Mouse (Mus musculus): ENCODE results near the gene Fbxw5.

The Fbxw5 gene

DNA sequence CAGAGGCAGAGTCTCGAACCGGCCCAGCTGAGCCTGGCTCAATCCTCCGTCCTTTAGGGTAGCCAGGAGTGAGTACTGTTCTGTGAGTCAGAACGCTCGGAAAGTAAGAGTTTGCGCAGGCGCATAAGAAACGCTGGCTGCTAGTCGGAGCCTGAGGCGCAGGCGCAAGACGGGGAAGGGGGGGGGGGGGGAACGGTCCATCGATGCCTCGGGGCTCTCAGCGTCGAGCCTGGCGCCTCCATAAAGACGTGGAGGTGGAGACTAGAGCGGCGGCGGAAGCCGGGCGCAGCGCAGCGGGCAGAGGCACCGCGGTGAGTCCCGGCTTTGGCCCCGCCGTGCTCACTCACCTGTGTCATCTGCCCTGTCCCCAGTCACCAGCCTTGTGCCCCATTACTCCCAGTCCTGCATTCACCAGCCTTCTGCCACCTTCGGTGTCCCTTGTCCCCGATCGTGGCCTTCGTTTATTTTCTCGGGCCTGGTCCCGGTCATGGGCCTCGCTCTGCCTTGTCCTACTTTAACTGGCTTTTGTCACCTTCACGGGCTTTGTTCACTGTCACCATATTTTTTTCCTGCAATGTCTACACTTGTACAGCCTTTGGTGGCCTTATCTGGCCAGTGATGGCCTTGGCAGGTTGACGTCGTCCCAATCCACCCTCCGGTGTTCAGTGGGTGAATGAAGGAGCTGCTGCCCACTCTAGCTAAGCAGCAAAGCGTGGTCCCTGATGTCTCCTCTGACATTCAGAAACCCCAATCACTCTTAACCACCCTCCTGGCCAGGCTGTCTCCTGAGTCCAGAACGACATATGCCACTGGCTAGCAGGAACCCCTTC is at the start of gene Fbxw5:
Gene Fbxw5, plus strand, starts transcription at position 175 of the 830 bp plus-strand sequence.
- in situ Hi-C loops (cut with MseI, MboI) = no loop called here

DNA sequence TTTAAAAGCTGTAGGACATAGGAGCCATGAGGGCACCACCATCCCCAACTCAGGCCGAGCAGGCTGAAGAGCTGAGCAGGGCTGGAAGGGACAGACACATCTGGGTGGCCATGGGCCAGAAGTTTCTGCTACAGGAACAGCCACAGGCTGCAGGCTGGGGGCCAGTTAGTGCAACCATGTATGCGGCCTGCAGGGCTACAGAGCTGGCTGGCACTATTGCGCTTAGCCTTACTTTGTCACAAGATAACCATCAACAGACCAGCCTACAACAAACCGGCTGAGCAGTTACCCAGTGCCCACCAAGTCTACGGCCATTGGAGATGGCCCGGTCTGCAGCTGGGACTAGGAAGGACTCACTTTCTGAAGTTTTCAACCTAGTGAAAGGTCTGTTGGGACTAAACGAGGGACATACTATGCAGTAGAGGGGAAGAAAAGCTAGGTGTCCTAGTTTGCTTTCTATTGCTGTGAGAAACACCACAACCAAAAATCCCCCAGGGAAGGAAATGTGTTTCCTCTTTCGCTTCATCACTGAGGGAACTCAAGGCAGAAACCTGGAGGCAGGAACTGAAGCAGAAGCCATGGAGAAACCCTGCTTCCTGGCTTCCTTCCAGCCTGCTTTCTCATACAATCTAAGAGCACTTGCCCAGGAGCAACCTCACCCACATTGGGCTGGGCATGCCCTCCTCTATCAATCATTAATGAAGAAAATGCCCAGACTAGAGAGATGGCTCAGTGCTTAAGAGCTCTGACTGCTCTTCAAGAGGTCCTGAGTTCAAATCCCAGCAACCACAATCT is 49.5 kb upstream of the Fbxw5 start:
- in situ Hi-C loops (cut with MseI, MboI) = no loop called here

DNA sequence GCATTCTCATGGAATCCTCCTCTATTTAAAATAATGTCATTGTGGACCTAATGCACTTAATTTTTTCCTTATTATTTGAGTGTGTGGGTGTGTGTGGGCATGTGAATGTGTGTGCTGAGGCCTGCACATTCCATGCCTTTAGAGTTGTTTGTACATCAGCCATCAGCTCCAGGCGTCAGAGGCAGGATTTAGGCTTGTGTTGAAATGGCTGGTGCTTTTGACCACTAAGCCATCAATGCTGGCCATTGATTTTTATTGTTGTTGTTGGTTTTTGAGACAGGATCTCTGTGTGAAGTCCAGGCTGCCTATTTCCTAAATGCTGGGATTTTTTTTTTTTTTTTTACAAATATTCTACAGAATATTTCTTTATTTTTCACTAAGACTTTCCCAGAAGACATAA is 47.6 kb upstream of the Fbxw5 start:
- in situ Hi-C loops (cut with MseI, MboI) = no loop called here

DNA sequence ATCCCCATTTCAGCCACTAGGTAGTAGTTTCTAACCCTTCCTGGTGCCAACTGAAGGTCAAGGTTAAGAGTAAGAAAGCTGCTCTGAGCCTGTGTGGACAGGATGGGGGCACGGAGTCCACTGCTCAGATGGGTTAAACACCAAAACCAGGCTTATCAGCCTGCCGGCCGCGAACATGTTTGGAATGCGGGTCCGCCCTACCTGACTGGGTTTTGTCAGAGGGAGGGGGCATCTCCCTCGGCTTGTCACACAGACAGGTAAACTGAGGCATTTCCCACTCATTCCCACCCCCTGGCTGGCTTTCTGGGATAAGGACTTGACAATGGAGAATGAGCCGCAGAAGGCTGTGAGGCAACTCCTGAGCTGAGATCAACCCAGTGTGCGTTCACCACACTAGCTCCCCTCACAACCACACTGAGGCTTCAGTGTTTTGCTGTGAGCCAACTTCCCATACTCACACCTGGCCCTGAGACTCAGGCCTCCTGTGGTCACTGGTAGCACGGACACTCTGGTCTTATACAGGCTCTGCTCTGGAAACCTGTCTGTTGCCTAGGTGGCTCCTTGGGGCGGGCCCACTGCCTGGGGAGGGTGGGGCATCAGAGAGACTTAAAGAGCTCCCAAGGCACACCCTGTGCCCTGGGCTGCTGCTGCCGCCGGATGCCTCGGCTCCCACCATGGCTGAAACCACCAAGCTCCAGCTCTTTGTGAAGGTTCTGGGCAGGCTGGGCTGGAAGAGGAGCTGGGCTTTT is 44.2 kb upstream of the Fbxw5 start, which contains the start of gene Clic3:
Gene Clic3, plus strand, starts transcription at position 634 of the 749 bp plus-strand sequence.
- in situ Hi-C loops (cut with MseI, MboI) = no loop called here

DNA sequence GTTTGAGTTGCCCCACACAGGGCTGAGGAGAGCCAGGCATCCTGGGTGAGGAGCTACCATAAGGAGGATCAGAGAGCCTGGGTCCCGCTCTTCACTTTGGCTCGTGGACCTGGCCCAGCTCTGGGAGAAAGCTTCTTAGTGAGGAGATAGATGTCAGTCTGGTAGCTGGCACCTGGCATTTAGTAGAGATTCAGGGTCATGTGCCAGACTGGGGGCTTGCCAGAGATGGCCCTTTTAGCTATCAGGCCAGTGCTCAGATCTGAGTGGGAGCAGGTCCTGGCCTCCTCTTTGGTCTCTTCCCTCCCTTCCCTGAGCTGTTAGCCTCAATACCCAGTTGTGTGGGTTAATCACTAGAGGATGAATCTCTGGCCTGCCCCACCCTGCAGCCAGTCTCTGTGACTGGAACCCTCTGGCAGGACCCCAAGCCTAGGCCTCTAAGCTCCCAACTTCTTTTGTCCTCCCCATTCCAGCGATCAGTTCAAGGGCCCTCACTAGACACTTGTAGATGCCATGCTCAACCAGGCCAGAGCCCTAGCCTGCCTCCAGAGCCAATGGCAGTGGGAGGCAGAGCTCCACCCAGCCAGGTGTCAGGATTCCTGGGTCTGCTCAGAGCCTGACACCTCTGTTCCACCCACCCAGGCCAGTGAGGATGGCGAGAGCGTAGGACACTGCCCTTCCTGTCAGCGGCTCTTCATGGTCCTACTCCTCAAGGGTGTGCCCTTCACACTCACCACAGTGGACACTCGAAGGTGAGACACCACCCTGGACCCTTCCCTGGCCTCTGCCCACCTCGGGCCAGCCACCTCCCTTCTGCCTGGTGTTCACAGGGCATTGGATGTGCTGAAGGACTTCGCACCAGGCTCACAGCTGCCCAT is 43.3 kb upstream of the Fbxw5 start:
- in situ Hi-C loops (cut with MseI, MboI) = no loop called here

DNA sequence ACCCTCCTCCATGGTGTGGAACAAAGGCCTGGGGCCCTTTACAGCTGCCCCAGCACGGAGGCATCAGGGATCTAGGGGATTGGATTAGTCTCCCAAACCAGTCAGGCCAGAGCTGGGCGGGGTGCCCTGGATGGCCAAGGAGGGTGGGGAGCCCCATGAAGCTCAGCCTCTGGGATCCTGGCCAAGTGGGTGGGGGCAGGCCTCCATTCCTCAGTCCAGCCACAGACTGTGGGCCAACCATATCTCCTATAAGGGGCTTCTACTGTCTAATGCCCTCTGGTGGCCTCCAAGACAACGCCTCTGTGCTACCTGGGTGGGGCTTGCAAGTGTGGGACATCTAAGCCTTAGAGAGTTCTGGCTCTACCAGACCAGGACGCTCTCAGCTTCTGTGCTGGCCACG is 41.6 kb upstream of the Fbxw5 start:
- in situ Hi-C loops (cut with MseI, MboI) = no loop called here

DNA sequence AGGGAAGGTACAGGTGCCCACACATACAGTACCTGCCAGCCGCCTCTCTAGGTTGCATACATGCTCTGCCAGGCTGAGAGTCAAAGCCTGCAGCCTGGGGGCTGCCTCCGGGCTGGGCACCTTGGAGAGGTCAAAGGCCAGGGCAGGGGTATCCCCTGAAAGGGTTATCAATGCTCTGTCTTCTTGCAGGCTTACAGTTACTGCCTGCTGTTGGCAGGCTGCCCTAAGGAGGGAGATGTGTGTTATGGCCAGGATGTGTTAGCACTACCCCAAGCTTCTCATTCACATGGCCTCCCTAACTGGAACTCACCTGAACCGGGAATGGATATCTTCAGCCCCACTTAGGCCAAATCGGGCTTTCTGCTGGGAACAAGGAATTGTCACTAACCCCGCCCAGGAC is 40.4 kb upstream of the Fbxw5 start:
- in situ Hi-C loops (cut with MseI, MboI) = no loop called here

DNA sequence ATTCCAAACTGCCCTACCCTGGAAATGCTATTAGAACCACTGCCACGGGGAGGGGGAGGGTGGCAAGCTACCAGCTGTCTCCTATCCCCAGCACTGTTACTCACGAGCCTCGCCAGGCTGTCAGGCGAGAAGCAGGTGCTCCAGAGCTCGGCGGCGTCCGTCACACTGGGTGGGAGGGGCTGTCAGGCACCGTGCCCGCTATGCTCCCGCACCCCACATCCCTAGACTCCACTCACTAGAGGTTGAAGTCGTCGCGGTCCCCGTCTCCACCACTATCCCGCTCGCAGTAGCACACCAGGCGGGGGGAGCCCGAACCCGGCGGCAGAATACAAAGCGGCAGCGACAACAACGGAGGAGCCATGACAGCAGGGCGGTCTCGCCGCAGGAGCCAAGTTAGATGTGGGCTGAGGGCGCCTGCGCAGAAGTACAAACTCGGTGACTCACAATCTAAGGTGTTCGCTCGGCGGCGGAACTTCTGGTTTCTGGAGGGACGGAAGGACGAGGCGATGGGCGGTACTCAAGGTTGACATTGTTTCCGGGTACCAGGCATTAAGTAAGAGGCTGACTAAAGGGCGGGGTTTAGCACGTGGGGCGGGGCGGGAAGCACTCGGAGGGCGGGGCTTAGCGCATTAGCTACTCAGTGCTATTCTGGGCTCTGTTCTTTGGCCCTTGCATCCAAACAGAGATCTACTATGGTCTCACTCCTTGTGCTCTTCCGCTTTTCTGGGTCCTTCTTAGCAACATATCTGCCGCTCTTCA is 39.8 kb upstream of the Fbxw5 start, which contains the start of gene Paxx:
Gene Paxx, minus strand, starts transcription at position 544 of the 759 bp plus-strand sequence.
- in situ Hi-C loops (cut with MseI, MboI) = no loop called here

DNA sequence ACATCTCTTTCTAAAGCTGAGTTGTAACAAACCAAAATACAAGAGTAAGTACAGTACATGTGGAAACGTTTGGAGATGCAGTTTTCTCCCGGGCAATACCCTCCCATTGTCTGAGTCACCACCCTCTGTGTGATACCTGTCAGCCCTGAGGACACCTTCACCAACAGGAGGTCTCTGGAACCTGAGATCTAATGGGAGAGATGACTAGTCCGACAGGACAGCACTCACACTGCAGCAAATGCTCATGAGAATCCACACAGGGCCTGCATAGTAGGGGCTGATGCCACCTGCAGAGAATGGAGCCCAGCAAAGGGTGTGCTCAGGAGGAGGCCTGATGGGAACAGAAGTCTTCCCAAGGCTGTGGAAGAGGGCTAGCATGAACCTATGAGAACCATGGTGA is 39.1 kb upstream of the Fbxw5 start:
- in situ Hi-C loops (cut with MseI, MboI) = no loop called here

DNA sequence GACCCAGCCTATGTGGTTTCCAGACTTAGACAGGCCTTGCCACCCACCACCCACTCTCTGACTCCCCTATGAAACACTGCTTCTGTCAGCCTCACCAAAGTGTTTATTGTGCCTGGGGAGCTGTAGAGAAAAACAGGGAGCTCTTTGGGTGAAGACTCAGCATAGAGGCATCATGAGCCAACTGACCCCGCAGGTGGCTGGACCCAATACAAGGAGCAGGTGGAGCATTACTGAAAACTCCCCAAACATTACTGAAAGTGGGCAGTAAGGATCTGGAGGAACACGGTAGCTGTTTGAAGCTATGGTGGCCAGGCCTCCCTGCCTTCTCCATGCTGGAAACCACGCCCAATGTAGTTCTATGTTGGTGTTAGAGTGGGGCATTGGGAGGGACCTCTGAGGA is 36.9 kb upstream of the Fbxw5 start:
- in situ Hi-C loops (cut with MseI, MboI) = no loop called here

DNA sequence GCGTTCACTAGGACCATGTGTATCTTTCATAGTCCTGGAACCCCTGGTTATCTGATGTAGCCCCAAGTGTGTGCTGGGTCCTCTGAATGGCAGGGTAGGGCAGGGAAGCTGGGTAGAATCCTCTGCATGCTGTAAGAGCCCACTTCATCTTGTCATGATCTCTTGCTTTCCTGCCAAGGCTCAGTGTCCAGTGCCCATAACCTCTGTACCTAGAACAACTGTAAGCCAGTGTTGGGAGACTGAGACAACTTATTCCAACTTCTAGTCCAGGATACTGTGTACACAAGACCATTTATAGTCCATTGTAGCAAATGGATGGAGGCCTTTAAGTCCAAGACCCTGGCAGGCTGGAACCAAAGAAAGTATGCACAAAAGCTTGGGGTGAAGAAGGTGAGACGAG is 35.3 kb upstream of the Fbxw5 start:
- in situ Hi-C loops (cut with MseI, MboI) = no loop called here

DNA sequence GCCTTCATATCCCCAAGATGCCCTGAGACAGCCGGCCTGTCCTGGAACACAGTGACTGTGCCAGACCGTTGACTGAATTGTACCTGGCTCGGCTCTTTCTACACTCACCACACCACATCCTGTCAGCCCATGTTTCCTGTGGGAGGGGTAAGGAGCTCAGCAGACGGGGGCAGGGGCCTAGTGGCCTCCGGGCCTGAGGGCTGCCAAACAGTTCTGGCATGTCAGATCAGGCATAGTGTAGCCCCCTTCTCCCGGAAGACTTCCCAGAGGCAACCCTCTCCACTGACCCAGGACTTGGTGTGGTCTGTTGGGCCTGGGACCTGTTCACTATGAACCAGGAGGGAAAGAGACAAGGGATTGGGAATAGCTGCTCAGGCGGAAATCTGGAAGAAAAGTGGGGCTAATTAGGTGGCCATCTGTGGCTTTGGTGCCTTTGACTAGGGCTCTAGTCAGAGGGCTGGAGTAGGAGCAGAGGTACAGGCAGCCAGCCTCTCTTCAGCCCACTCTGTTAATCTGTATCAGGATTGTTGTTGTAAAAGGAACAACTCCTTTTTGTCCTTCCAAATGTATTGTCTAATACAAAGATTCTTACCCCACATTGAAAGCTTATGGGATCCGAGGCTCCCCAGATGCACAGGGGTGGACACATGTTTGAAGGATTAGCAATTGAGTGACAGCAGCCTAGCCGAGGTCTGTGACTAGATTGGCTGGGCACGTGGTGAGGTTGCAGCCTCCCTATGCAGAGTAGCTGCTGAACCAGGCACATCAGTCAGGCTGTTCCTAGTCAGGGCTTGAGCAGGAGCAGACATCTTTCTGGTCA is 34.5 kb upstream of the Fbxw5 start:
- in situ Hi-C loops (cut with MseI, MboI) = no loop called here

DNA sequence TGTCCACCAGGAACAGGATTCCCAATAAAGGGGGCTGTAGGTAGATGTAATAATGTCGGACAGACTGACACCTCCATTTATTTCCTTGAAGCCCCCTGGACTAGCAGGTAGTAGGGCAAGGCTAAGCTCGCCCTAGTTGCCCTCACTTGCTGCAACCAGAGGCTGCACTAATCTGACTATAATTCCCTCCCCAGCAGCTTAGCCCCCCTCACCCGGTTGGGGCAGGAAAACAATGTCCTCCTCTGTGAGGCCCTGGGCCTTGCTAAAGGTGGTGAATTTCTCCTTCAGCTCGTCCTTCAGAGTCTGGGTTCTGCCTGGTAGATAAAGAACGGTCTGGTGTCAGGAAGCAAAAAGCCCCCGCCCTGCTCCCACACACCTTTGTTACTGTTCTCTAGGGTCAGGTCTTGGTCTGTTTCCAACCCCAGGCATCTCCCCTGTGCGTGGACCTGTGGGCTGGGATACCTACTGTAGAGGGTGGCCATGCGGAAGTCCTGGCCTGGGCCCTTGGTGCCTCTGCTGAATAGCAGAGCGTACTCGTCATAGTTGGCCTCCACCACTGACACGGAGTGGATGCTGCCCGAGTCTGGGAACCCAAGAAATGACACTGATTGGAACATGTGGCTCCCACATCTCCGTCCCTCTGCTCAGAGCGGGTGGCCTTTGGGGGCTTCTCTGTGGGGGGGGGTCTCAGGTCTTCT is 32.8 kb upstream of the Fbxw5 start:
- in situ Hi-C loops (cut with MseI, MboI) = no loop called here

DNA sequence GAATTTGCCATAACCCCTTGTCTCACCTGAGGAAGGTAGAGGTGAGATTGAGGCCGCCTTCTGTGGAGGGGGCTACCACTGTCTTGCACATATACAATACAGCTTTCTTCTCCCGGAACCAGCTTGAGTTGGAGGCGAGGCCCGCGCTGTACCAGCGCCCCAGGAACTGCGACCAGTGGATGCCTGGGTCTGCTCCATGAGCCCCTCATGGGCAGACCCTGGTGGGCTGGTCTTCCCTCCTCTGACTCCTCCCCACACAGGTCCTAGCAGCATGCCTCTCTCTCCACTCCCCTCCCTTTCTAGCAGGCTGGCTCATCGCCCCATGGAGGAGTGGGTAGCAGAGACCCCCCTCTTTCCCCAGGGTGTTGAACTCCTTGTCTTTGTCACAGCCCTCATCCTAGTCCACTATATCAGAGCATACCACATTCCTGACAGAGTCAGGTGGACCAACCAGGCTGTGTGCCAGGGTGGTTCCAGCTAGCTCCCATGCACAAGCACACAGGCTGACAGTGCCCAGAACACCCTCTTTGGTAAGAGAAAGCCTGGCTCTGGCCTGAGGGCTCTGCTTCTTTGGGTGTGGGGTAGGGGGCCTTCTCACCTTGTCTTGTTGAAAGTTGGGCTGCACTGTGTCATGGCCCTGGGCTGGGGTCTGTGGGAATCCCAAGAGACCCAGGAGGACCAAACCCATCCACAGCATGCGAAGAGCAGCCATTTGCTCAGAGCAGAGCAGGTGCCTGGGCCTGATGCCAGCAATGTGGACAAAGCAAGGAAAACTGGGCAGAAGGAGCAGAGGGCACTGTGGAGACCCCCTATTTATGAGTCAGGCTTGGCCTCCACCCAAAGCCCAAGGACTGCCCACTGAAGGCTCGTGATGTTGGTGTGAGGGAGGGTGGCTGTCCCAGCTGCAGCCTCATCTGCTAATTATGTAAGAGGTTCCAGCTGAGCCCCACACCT is 31.3 kb upstream of the Fbxw5 start:
- in situ Hi-C loops (cut with MseI, MboI) = no loop called here

DNA sequence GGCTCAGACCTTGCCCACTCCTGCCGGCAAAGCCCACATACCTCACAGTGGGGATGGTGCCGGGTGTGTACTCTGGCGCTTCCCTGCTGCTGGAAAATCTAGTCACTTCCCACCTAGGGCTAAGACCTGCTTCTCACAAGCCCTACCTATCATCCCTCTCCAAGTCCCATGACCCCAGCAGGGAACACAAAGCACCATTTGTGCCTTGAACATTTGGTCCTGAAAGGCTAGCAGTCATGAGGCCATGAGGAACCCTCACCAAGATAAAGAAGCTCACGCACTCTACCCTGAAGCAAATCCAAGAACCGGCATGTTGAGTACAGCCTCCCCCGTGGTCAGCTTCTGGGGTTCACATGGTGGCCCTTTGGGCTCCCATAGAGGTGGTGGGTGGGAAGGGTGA is 30.6 kb upstream of the Fbxw5 start, which contains the start of gene Ptgds:
Gene Ptgds, minus strand, starts transcription at position 78 of the 400 bp plus-strand sequence.
- in situ Hi-C loops (cut with MseI, MboI) = no loop called here

DNA sequence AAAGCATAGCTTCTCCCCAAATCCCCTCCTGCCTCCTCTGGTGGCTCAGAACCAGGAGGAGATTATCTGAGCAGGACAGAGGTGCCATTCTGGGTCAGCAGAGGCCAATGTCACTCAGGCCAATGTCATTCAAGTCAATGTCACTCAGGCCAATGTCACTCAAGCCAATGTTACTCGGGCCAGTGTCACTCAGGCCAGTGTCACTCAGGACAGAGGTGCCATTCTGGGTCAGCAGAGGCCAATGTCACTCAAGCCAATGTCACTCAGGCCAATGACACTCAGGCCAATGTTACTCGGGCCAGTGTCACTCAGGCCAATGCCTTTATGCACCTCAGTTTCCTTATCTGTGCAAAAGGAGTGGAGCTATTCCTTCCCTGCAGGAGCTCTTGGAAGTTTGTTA is 28.0 kb upstream of the Fbxw5 start:
- in situ Hi-C loops (cut with MseI, MboI) = no loop called here

DNA sequence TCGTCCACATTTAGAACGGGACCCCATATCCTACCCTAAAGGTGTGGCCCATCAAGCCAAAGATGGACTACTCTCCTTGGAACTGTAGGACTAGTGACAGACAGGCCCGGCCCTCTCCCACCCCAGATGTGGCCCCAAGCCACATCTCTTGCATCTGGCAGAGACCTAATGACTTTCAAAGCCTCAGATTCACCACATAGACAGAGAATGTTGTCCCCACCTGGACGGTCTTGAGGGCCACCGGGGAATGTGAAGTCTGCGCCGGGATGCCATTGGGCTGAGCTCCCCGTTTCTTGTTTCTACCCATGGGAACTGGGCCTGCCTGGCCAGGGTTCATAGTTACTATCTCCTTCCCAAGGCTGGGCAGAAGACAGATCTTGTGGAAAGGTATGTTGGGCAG is 23.0 kb upstream of the Fbxw5 start:
- in situ Hi-C loops (cut with MseI, MboI) = no loop called here

All from mouse trophoblast stem cell (cell line).